Mouse (Mus musculus) midbrain, embryonic 16.5 days (tissue): ENCODE measurements around the gene Ear1. TPM values are rescaled to one million over a fixed set of nuclear protein-coding genes. Genes with fewer than 3 reads are reported as not detected.
"Not testable (repeated sequence)": the region's sequence is repeated elsewhere in the genome, so short reads cannot be mapped to it uniquely, and the experiment has no call there.

Source experiments
- ATAC-seq: fragments of 200-750 bp; cut with Nextera tagmentation; 2 replicates; pipeline ENCODE4 v1.8.0; 2017; ENCODE audit warnings: moderate TSS enrichment
- H3K27ac ChIP-seq: fragments of 300-500 bp; sonication (generic); 2 replicates; pipeline ENCODE4 v1.5.1; 2014; ENCODE audit warnings: mild to moderate bottlenecking, low read length, mixed read lengths
- H3K27me3 ChIP-seq: fragments of 300-500 bp; sonication (generic); 2 replicates; pipeline ENCODE4 v1.6.1; 2014; ENCODE audit warnings: low read depth, low read length, mixed read lengths; ENCODE audit not compliant: control insufficient read depth, insufficient read depth
- H3K36me3 ChIP-seq: fragments of 300-500 bp; sonication (generic); 2 replicates; pipeline ENCODE4 v1.6.1; 2014; ENCODE audit warnings: mild to moderate bottlenecking, low read length, moderate library complexity, mixed read lengths; ENCODE audit not compliant: control insufficient read depth, insufficient read depth
- H3K4me1 ChIP-seq: fragments of 300-500 bp; sonication (generic); 2 replicates; pipeline ENCODE4 v1.6.1; 2014; ENCODE audit warnings: mild to moderate bottlenecking, low read length, mixed read lengths; ENCODE audit not compliant: control insufficient read depth, insufficient read depth
- H3K4me2 ChIP-seq: fragments of 300-500 bp; sonication (generic); 2 replicates; pipeline ENCODE4 v1.6.1; 2014; ENCODE audit warnings: mild to moderate bottlenecking, low read length, mixed read lengths
- H3K4me3 ChIP-seq: fragments of 300-500 bp; sonication (generic); 2 replicates; pipeline ENCODE4 v1.5.1; 2014; ENCODE audit warnings: low read depth, mild to moderate bottlenecking, low read length, moderate library complexity, mixed read lengths
- H3K9ac ChIP-seq: fragments of 300-500 bp; sonication (generic); 2 replicates; pipeline ENCODE4 v1.6.1; 2014; ENCODE audit warnings: low read depth, low read length, mixed read lengths
- H3K9me3 ChIP-seq: fragments of 300-500 bp; sonication (generic); replicated peaks from 2 replicates; pipeline ENCODE4 v1.6.1; 2014; ENCODE audit warnings: mild to moderate bottlenecking, low read length, mixed read lengths; ENCODE audit not compliant: control insufficient read depth, poor library complexity, severe bottlenecking
- WGBS: fragments of 180-500 bp; shearing (Covaris S2); extraction: QIAGEN DNeasy Blood & Tissue Kit; methylation state at CpG from one replicate; pipeline ENCODE4 v1.1.7; 2014; 5-methylcytosine and 5-hydroxymethylcytosine counted together
- polyA plus RNA-seq: library from polyadenylated mRNA; unstranded; fragments of >200 nt; fragmentation: Nextera tagmentation; extraction: Ambion mirVana; gene quantifications from 2 replicates; pipeline ENCODE4 v1.2.1, GENCODE M21; 2015

Gene Ear1
- not detected in 2 replicates for polyA plus RNA-seq

DNA sequence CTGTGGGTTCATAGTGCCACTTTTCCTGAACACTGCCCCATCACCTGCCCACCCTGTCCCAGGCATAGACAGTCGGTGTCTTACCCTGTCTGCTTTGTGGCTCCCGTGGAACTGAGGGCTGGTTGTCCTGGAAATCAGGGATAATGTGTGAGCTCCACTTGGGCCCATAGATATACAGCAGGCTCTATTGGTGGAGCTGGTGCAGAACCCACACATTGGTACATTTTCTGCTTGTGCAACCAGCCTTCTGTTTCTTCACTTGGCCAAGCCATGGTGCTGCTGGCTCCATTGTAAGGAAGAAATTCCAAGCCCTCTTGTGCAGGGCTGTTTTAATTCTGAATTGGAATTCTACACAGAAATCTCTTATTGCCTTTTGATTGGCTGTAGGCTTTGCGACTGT lies at the start of gene Ear1:
Gene Ear1 (minus strand): TSS at position 101 of the 400 bp plus-strand sequence.
- not testable (repeated sequence) for H3K9me3 ChIP-seq, H3K4me1 ChIP-seq, H3K4me3 ChIP-seq, H3K36me3 ChIP-seq, ATAC-seq, H3K4me2 ChIP-seq, H3K27me3 ChIP-seq, H3K27ac ChIP-seq, H3K9ac ChIP-seq
- WGBS, result 95% methylated on average over 2 of the region's 3 CpGs

DNA sequence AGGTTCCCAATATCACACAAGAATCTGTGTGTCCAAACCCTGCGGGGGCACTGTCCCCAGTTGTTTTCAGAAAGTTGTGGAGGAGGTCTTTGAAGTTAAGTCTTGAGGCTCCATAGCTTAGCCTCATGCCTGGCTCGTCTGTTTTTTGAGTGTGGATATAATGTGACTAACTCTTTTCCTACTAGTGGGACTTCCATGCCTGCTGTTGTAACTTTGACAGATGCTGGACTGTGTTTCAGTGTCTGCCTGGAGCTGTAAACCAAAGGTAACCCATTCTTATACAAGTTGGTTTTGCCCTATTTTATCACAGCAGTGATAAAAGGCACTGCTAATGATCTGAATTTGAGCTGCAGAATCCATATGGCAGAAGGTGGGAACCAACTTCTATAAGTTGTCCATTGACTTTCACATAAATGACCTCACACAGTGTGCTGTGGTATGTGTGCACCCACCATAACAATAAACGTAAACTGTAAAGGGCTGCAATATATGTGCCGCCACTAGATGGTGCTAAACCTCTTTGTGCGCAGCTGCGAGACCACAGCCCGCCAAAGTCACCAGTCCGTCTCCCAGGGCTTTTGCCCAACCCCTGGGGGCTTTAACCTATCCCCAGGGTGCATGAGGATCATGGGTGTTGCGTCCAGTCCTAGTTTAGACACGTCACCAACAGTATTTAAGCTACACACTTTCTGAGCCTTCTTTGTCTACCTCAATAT lies 49.5 kb upstream of the Ear1 start, which contains the start of gene Gm8113:
Gene Gm8113 (plus strand): TSS at position 703 of the 716 bp plus-strand sequence.
- peak within 1 kb of the TSS; percentile 69 for H3K27ac ChIP-seq
- peak within 1 kb of the TSS; percentile 48 for H3K4me3 ChIP-seq
- H3K9me3 ChIP-seq, H3K36me3 ChIP-seq, H3K27me3 ChIP-seq, H3K4me1 ChIP-seq: not testable (repeated sequence)
- peak within 1 kb of the TSS; percentile 54 for H3K4me2 ChIP-seq
- peak within 1 kb of the TSS; percentile 35; the same call in 1 of the 2 replicates for H3K9ac ChIP-seq
- 5% methylated on average over 10 of the region's 10 CpGs for WGBS
- peak; percentile 99 for ATAC-seq

DNA sequence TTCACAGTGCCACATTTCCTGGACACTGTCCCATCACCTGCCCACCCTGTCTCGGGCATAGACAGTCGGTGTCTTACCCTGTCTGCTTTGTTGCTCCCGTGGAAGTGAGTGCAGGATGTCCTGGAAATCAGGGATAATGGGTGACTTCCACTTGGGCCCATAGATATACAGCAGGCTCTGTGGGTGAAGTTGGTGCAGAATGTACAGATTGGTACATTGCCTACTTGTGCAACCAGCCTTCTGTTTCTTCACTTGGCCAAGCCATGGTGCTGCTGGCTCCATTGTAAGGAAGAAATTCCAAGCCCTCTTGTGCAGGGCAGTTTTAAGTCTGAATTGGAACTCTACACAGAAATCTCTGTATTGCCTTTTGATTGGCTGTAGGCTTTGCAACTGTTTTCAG lies 48.1 kb upstream of the Ear1 start, which contains the start of gene Ear10:
Gene Ear10 (minus strand): TSS at position 101 of the 400 bp plus-strand sequence.
- WGBS, result 87% methylated on average over 3 of the region's 3 CpGs
- H3K36me3 ChIP-seq, H3K9me3 ChIP-seq, H3K27me3 ChIP-seq, H3K9ac ChIP-seq, H3K4me3 ChIP-seq, H3K27ac ChIP-seq, H3K4me1 ChIP-seq, ATAC-seq, H3K4me2 ChIP-seq: not testable (repeated sequence)

DNA sequence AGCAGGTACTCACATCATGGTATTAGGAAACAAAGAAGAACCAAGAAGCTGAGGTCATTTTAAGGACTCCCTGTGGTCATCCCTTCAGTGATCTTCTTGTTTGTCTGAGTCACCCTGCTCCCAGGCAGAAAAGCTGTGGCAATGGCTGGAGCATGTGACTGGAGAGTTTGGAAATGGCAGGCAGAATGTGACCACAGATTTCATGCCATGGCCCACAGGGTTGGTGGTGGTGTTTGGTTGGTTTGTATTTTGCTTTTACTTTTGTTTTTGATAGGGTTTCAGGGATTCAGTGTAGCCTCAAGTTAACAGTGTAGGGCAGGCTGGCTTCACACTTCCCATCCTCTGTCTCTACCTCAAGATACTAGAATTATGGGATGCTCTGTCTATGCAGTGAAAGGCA lies 42.9 kb upstream of the Ear1 start:
- H3K4me3 ChIP-seq, H3K4me2 ChIP-seq, H3K27ac ChIP-seq, H3K27me3 ChIP-seq, ATAC-seq, H3K36me3 ChIP-seq, H3K4me1 ChIP-seq, H3K9ac ChIP-seq, H3K9me3 ChIP-seq: not testable (repeated sequence)

DNA sequence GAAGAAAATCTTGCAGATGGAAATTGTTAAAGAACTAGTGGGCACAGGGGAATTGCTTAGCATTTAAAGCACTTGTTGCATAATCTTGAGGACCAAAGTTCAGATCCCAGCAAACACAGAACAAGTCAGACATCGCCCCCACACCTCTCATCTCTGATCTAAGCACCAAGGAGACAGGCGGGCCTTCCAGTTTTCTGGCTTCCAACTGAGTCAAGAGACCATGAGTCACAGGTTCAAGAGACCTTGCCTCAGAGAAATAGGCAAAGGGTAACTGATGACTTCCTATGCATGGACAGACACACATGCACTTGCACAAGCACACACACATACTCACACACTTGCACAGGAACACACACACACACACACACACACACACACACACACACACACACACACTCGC lies 23.3 kb upstream of the Ear1 start:
- 96% methylated on average over 3 of the region's 3 CpGs for WGBS
- H3K27ac ChIP-seq, H3K4me2 ChIP-seq, H3K27me3 ChIP-seq, H3K9ac ChIP-seq, H3K9me3 ChIP-seq, H3K4me1 ChIP-seq, H3K4me3 ChIP-seq, ATAC-seq, H3K36me3 ChIP-seq: not testable (repeated sequence)

DNA sequence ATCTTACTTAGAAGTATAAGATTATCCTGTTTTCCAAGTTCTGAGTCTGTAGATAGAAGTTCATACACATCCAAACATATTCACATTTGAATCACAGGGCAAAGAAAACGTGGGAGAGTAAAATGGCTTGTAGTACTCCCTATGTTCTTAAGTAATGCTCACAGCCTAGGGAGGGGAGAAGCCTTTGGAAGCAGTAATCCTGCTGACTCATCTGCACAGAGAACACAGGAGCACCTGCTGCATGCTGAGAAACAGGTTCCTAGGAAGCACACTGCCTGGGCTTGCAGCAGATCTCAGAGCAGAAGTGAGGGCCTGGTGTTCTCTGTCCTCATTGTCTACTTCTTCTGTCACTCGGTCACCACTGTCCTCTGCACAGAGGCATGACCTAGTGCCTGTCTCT lies 20.0 kb upstream of the Ear1 start:
- H3K27me3 ChIP-seq, H3K9me3 ChIP-seq, H3K9ac ChIP-seq, ATAC-seq, H3K36me3 ChIP-seq, H3K27ac ChIP-seq, H3K4me2 ChIP-seq, H3K4me3 ChIP-seq, H3K4me1 ChIP-seq: not testable (repeated sequence)
- 27% methylated on average over 1 of the region's 2 CpGs for WGBS

DNA sequence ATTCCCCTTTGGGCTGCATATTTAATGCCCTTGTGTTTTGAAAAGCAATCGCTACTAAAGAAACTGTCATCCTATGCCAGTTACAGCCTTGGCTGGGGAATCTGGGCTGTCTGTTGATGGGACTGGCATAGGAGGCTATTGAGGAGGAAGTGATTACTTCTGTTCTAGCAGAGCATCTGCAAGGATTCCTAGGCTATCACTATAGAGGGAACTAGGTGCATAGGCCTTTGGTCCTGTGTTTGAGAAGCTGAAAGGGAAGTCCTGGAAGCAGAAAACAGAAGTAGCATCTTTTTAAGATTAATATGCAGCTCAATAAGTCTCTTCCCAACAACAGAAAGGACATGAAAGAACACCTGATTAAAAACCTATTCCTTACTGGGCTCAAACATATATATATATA lies 16.0 kb upstream of the Ear1 start:
- not testable (repeated sequence) for H3K4me3 ChIP-seq, H3K9me3 ChIP-seq, H3K9ac ChIP-seq, H3K27ac ChIP-seq, H3K27me3 ChIP-seq, ATAC-seq, H3K36me3 ChIP-seq, H3K4me1 ChIP-seq, H3K4me2 ChIP-seq
- WGBS, result 100% methylated on average over 1 of the region's 1 CpGs

DNA sequence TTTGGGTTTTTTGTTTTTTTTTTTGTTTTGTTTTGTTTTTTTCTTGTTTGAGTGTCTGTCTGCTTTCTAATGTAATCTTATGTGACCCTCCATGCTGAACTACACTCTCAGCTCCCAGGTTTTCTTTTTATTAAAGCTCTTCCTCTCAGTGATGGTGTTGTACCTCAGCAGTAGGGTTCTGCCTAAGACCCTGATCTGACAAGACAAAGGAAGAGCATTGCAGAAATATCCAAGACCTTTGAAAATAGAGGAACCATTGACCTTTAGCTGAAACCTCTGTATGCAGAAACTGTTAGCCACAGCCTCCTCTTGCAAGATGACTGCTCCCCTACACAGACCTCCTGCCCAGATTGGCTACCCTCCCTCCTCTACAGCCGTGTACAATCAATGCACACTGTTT lies 10.9 kb upstream of the Ear1 start:
- not testable (repeated sequence) for H3K27me3 ChIP-seq, H3K4me2 ChIP-seq, H3K4me1 ChIP-seq, H3K4me3 ChIP-seq, H3K27ac ChIP-seq, H3K9ac ChIP-seq, H3K36me3 ChIP-seq, ATAC-seq, H3K9me3 ChIP-seq
- 63% methylated on average over 1 of the region's 1 CpGs for WGBS

DNA sequence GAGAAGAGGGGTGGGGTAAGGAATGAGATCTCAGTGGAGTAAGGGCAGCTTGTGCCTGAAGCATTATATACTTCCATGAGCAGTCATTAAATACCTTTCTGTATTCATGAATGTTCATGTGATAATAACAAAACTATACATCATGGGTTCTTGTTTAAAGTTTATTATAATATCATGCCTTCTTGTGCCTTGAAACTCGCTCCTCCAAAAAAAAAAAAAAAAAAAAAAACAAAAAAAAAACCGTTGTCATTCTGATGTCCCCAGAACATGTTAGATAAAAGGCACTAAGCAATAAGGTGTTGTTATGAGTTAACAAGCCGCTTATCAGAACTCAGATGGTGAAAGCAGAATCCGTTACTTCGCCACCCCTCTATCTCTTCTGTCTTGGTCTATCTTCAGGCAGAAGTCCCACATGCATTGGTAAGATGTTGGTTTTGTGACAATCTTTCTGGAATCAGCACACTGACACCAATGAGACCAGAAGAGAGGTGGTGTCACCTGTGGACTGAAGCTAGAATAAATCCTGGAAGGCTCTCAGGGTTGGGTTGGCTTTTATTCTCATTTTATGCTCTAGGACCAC lies 4.7 kb upstream of the Ear1 start:
- ATAC-seq, H3K36me3 ChIP-seq, H3K9me3 ChIP-seq, H3K27ac ChIP-seq, H3K9ac ChIP-seq, H3K4me1 ChIP-seq, H3K4me3 ChIP-seq, H3K4me2 ChIP-seq, H3K27me3 ChIP-seq: not testable (repeated sequence)
- WGBS, result 81% methylated on average over 3 of the region's 5 CpGs
